ENCODE assay signal across 8 mouse cellular contexts in the genomic region with DNA sequence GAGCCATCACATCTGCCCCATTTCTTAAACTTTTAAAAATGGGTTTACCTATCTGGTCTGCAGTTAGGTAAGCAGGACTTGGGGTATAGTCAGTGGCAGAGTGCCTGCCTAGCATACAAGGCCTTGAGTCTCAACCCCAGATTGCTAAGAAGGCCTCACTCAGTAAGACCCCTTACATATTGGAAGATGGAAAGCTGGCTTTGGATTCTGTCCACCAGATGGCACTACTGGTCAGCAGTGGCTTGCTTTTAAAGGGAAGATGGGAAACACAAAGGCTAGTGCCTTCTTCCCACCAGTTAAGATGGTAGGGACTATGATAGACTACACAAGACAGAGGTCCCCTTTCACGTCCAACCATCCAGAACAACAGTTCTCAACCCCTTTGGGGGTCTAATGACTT. TPM values are rescaled to one million over a fixed set of nuclear protein-coding genes. Genes with fewer than 3 reads are reported as not detected.
A peak's percentile ranks its signal among the peaks of the same experiment; 100 is the strongest.
DNase-seq lines count a peak whose midpoint lies in the region; TF ChIP-seq lines count a peak whose summit lies in the region.

No protein-coding gene starts in this region.

- peak; percentile 61 for DNase-seq in gastrocnemius, adult 18-20 months (ENCODE audit: low spot score)
- no peak for DNase-seq in gastrocnemius, postnatal 25 days
- peak; percentile 18 for DNase-seq in ovary, postnatal 36 days (ENCODE audit: low spot score)
- DNase-seq in ovary, adult 18-20 months (ENCODE audit: low spot score) = no peak
- DNase-seq in heart, postnatal 14 days = peak; percentile 58 to 76
- peak; percentile 72 for DNase-seq in lung, postnatal 14 days
- DNase-seq in thymus, postnatal 14 days = peak; percentile 46

- intact Hi-C loops in heart, postnatal 14 days (cut with DNase I) = loop anchor here (1.0 kb wide), 1 partner anchor 46 kb away; no protein-coding TSS in a partner anchor

- peak; percentile 15; the same call in 1 of the 2 replicates for TF ChIP-seq CTCF in bone marrow macrophage, adult 2 months (IDR thresholded peaks at IDR 0.05; ENCODE audit: low read depth, low read length)

- no peak overlapping the region for H3K4me3 ChIP-seq in bone marrow macrophage, adult 2 months (ENCODE audit: insufficient read depth, low read length)

- H3K4me1 ChIP-seq in bone marrow macrophage, adult 2 months (ENCODE audit: control insufficient read depth, insufficient read depth, low read length) = no peaks in the 10 kb centered on the region

- TF ChIP-seq POLR2A in bone marrow macrophage, adult 2 months (IDR thresholded peaks at IDR 0.05; ENCODE audit: borderline replicate concordance, low read depth, low read length) = no peak

- no peak overlapping the region for H3K27ac ChIP-seq in bone marrow macrophage, adult 2 months (ENCODE audit: insufficient read depth, low read depth, low read length)

RNA-seq across cellular contexts. Expression of gene Nrbf2, which starts 20.3 kb away (rescaled TPM):
- 10 to 100 TPM; 13.7 to 14.6 TPM for total RNA-seq in gastrocnemius, adult 18-20 months (2021)
- 10 to 100 TPM in 1 of 2 experiments, 1 to 10 TPM in 1; 8.6 to 10.2 TPM for total RNA-seq in gastrocnemius, postnatal 25 days (2021)
- 30.0 and 35.0 TPM in 2 replicates for polyA plus RNA-seq in bone marrow macrophage, adult 2 months (2012; ENCODE audit: insufficient read depth, insufficient read length, missing spikeins)
- 1 to 10 TPM; 9.1 to 9.7 TPM for total RNA-seq in heart, postnatal 14 days (2021)

Comparison
In these comparisons a context has a peak if more than half of its experiments do, and no peak if none do; other contexts are left out.
1. DNase-seq: peak in gastrocnemius, adult 18-20 months (single experiment), ovary, postnatal 36 days (single experiment), heart, postnatal 14 days (2 of 2), lung, postnatal 14 days (single experiment) and thymus, postnatal 14 days (single experiment); none in gastrocnemius, postnatal 25 days (single experiment) and ovary, adult 18-20 months (single experiment).